Mouse (Mus musculus): ENCODE data around the gene Snx8. TPM values are rescaled to one million over a fixed set of nuclear protein-coding genes. Genes with fewer than 3 reads are reported as not detected.
A peak's percentile ranks its signal among the peaks of the same experiment; 100 is the strongest.

The Snx8 gene
- polyA plus RNA-seq, 1 experiment from 2014 or later: 17.1 TPM

DNA sequence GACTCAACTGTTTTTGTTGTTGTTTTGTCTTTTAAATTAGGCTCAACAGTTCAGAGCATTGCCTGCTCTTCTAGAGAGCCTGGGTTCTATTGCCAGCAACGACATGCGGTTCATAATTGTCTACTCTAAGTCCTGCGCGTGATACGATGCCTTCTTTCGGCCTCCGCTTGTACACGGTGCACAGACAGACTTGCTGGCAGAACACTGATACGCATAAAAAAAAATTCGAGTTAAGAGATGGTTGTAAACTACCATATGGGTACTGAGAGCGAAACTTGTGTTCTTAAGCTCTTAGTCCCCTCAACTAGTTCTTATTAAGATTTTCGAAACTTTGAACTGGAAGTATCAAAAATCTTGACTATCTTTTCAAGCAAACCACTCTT, 29.0 kb upstream of the Snx8 start:
- H3K4me3 ChIP-seq (ENCODE audit: low read depth, low read length): peak overlapping the region; percentile 93
- ATAC-seq (no peak), DNase-seq (ENCODE audit: low spot score) (no peak)
- H3K9me3 ChIP-seq (ENCODE audit: low read length): no peaks in the 10 kb centered on the region
- H3K9ac ChIP-seq (replicated peaks; ENCODE audit: low read depth): peak overlapping the region; percentile 97
- peak overlapping the region; percentile 86 for H3K27ac ChIP-seq (ENCODE audit: low read length)
- H3K4me2 ChIP-seq (replicated peaks; ENCODE audit: low read depth, low read length): peak overlapping the region; percentile 89
- peaks cover 14% of the 10 kb centered on the region; the same call in 1 of the 2 replicates for H3K4me1 ChIP-seq (ENCODE audit: insufficient read depth, low read depth, low read length)
- H3K36me3 ChIP-seq (ENCODE audit: insufficient read depth, low read length): no peaks in the 10 kb centered on the region
- no peak for TF ChIP-seq CTCF (IDR thresholded peaks at IDR 0.05)
- TF ChIP-seq EP300 (IDR thresholded peaks at IDR 0.05): no peak; the same call in 1 of the 2 replicates
- no peaks in the 10 kb centered on the region for H3K27me3 ChIP-seq (replicated peaks; ENCODE audit: insufficient read depth, low read length)
- 1% methylated on average over 12 of the region's 12 CpGs for WGBS

DNA sequence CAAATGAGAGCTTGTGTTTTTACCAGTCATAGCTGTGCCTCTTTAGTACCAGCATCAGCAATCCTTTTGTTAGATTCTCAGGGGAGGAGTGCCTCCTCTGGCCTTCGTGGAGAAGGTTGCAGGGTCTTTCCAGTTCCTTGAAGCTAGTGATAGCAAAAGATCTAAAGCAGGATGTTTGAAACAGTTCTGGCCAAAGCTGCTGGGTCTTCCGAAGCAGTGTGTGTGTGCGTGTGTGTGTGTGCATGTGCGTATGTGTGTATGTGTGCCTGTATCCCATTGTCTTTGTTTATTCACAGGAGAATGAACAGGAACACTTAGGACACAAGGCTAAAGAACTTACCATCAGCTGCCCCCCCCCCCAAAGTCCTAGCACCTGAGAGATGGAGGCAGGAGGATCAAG, 25.6 kb upstream of the Snx8 start:
- no peak overlapping the region for H3K9ac ChIP-seq (replicated peaks; ENCODE audit: low read depth)
- WGBS: 51% methylated on average over 4 of the region's 4 CpGs
- ATAC-seq (no peak), DNase-seq (ENCODE audit: low spot score) (no peak)
- H3K9me3 ChIP-seq (ENCODE audit: low read length): no peaks in the 10 kb centered on the region
- no peak for TF ChIP-seq CTCF (IDR thresholded peaks at IDR 0.05)
- TF ChIP-seq EP300 (IDR thresholded peaks at IDR 0.05): no peak
- H3K36me3 ChIP-seq (ENCODE audit: insufficient read depth, low read length): no peaks in the 10 kb centered on the region
- H3K4me3 ChIP-seq (ENCODE audit: low read depth, low read length): no peak overlapping the region
- H3K27me3 ChIP-seq (replicated peaks; ENCODE audit: insufficient read depth, low read length): no peaks in the 10 kb centered on the region
- peaks cover 2% of the 10 kb centered on the region; the same call in 1 of the 2 replicates for H3K4me1 ChIP-seq (ENCODE audit: insufficient read depth, low read depth, low read length)
- H3K4me2 ChIP-seq (replicated peaks; ENCODE audit: low read depth, low read length): no peak overlapping the region
- no peak overlapping the region for H3K27ac ChIP-seq (ENCODE audit: low read length)

DNA sequence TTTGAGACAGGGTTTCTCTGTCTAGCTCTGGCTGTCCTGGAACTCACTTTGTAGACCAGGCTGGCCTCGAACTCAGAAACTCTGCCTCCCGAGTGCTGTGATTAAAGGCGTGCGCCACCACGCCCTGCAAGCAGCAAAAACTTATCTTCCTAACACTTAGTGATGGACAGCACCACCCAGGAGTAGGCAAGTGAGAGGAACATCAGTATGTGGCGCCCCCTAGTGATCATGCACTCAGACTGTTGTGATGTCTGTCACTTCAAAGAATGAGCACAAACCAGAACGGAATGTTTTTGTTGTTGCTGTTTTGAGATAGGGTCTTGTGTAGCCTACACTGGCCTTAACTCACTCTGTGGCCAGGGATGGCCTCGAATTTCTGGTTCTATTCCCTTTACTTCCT, 22.3 kb upstream of the Snx8 start:
- Histone ChIP-seq H3K4me2 (replicated peaks; ENCODE audit: low read depth, low read length) (no peak overlapping the region), H3K27me3 (replicated peaks; ENCODE audit: insufficient read depth, low read length) (no peaks in the 10 kb centered on the region), H3K4me1 (ENCODE audit: insufficient read depth, low read depth, low read length) (no peaks in the 10 kb centered on the region), H3K27ac (ENCODE audit: low read length) (no peak overlapping the region), H3K4me3 (ENCODE audit: low read depth, low read length) (no peak overlapping the region), H3K9me3 (ENCODE audit: low read length) (no peaks in the 10 kb centered on the region), H3K9ac (replicated peaks; ENCODE audit: low read depth) (no peak overlapping the region), H3K36me3 (ENCODE audit: insufficient read depth, low read length) (no peaks in the 10 kb centered on the region)
- TF ChIP-seq CTCF (IDR thresholded peaks at IDR 0.05) (peak; percentile 80), EP300 (IDR thresholded peaks at IDR 0.05) (no peak)
- DNase-seq (ENCODE audit: low spot score) (peak; percentile 73), ATAC-seq (peak; percentile 67)
- WGBS: 35% methylated on average over 8 of the region's 8 CpGs

DNA sequence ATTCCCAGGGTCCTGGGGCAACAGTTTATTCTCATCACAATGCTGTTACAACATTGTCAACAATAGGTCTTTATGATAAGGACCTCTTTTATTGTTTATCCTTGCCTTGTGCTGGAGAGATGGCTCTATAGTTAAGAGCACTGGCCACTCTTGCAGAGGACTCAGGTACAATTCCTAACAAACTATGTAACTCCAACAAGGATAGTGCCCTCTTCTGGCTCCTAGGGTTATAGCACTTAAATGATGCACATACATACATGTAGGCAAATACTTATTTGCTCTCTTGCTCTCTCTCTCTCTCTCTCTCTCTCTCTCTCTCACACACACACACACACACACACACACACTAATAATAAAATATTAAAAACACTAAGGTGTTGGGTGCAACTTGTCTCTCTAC, 19.7 kb upstream of the Snx8 start:
- Histone ChIP-seq H3K4me2 (replicated peaks; ENCODE audit: low read depth, low read length) (no peak overlapping the region), H3K9ac (replicated peaks; ENCODE audit: low read depth) (no peak overlapping the region), H3K27ac (ENCODE audit: low read length) (no peak overlapping the region), H3K4me1 (ENCODE audit: insufficient read depth, low read depth, low read length) (no peaks in the 10 kb centered on the region), H3K27me3 (replicated peaks; ENCODE audit: insufficient read depth, low read length) (no peaks in the 10 kb centered on the region), H3K36me3 (ENCODE audit: insufficient read depth, low read length) (no peaks in the 10 kb centered on the region), H3K4me3 (ENCODE audit: low read depth, low read length) (no peak overlapping the region), H3K9me3 (ENCODE audit: low read length) (no peaks in the 10 kb centered on the region)
- TF ChIP-seq EP300 (IDR thresholded peaks at IDR 0.05) (no peak), CTCF (IDR thresholded peaks at IDR 0.05) (0 out of 2 replicates have a peak, but pooled peaks have one; percentile 11)
- DNase-seq (ENCODE audit: low spot score): no peak
- ATAC-seq: no peak

DNA sequence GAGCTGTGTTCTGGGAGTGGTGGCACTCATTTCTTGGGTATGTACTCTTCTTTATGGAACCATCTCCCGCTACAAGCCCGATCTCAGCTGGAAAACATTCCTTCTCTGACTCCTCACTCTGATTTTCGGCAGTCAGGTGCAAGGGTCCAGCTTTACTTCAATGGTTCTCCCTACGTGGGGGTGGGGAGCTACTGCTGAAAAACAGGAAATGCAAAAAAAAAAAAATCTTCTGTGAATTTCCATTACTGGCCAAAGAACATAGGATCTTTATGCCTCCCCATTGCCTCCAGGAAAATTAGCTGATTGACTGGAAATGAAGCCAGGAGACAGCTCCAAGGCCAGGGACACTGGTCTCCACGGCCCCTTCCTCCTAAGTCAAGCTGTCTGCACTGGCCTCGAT, 17.6 kb upstream of the Snx8 start:
- WGBS: 57% methylated on average over 6 of the region's 6 CpGs

DNA sequence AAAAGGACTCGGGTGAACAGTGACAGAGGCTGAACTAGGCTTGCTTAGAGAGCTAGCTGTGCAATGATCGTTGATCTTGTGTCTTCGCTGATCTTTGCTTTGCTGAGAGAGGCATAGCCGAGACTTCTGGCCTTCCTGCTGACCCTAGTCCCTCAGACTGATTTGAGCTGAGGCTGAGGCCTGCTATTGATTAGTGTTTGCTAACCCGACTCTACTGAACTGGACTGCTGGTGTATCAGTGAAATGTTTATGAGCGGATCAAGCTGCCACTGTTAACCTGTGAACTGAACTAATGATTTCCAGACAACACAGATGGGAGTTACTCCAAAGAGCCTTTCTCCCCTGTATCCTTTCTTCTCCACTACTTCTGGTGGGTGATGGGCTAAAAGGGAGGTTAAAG, 16.1 kb upstream of the Snx8 start:
- Histone ChIP-seq H3K9ac (replicated peaks; ENCODE audit: low read depth) (no peak overlapping the region), H3K9me3 (ENCODE audit: low read length) (no peaks in the 10 kb centered on the region), H3K4me3 (ENCODE audit: low read depth, low read length) (no peak overlapping the region), H3K4me2 (replicated peaks; ENCODE audit: low read depth, low read length) (no peak overlapping the region), H3K36me3 (ENCODE audit: insufficient read depth, low read length) (no peaks in the 10 kb centered on the region), H3K27ac (ENCODE audit: low read length) (no peak overlapping the region), H3K4me1 (ENCODE audit: insufficient read depth, low read depth, low read length) (no peaks in the 10 kb centered on the region), H3K27me3 (replicated peaks; ENCODE audit: insufficient read depth, low read length) (no peaks in the 10 kb centered on the region)
- TF ChIP-seq CTCF (IDR thresholded peaks at IDR 0.05): no peak
- DNase-seq (ENCODE audit: low spot score) (no peak), ATAC-seq (no peak)
- WGBS: 83% methylated on average over 6 of the region's 6 CpGs

More for the DNA sequence above, 17.6 kb upstream of the Snx8 start:
- H3K27me3 ChIP-seq (replicated peaks; ENCODE audit: insufficient read depth, low read length): no peaks in the 10 kb centered on the region
- TF ChIP-seq EP300 (IDR thresholded peaks at IDR 0.05): no peak
- no peak for TF ChIP-seq CTCF (IDR thresholded peaks at IDR 0.05)
- H3K27ac ChIP-seq (ENCODE audit: low read length): no peak overlapping the region
- H3K9me3 ChIP-seq (ENCODE audit: low read length): no peaks in the 10 kb centered on the region
- H3K9ac ChIP-seq (replicated peaks; ENCODE audit: low read depth): no peak overlapping the region
- H3K4me1 ChIP-seq (ENCODE audit: insufficient read depth, low read depth, low read length): no peaks in the 10 kb centered on the region
- no peak overlapping the region for H3K4me3 ChIP-seq (ENCODE audit: low read depth, low read length)
- H3K36me3 ChIP-seq (ENCODE audit: insufficient read depth, low read length): no peaks in the 10 kb centered on the region
- ATAC-seq (no peak), DNase-seq (ENCODE audit: low spot score) (no peak)
- no peak overlapping the region for H3K4me2 ChIP-seq (replicated peaks; ENCODE audit: low read depth, low read length)

DNA sequence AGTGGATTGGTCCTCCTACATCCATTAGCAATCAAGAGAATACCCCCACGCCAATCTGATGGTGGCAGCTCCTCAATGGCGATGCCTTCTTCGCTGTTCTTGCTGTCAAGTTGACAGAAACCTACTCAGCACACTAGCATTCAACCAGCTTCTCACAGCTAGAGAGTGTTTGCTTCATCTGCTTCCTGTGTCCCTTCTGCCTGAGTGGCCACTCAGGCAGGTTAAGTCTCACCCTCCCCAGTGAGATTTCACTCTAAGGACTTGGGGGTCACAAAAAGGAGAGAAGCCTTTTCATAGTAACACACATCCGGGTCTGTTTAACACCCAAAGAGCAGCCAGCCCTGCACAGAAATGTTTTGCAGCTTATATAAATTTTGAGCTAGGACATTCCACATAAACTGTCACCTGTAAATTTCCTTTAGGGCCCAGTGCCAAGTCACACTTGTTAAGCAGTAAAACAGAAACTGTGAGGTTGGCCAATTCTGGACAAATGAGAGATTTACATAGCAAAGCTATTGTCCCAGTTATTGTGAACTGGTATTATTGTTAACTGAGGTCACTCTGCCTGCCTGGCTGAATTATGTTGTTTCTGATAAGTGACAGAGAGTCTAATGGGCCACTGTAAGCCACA, 13.7 kb upstream of the Snx8 start:
- ATAC-seq: peak; percentile 75
- WGBS: 44% methylated on average over 4 of the region's 4 CpGs
- peak; percentile 68 for DNase-seq (ENCODE audit: low spot score)

More for the DNA sequence above, 13.7 kb upstream of the Snx8 start:
- Histone ChIP-seq H3K4me1 (ENCODE audit: insufficient read depth, low read depth, low read length) (no peaks in the 10 kb centered on the region), H3K36me3 (ENCODE audit: insufficient read depth, low read length) (no peaks in the 10 kb centered on the region), H3K9ac (replicated peaks; ENCODE audit: low read depth) (no peak overlapping the region), H3K27ac (ENCODE audit: low read length) (peak overlapping the region; percentile 48), H3K4me2 (replicated peaks; ENCODE audit: low read depth, low read length) (no peak overlapping the region), H3K4me3 (ENCODE audit: low read depth, low read length) (no peak overlapping the region), H3K27me3 (replicated peaks; ENCODE audit: insufficient read depth, low read length) (no peaks in the 10 kb centered on the region), H3K9me3 (ENCODE audit: low read length) (no peaks in the 10 kb centered on the region)
- TF ChIP-seq CTCF (IDR thresholded peaks at IDR 0.05) (no peak), EP300 (IDR thresholded peaks at IDR 0.05) (no peak; the same call in 1 of the 2 replicates)
